Mouse (Mus musculus) kidney, postnatal 0 days (tissue): ENCODE measurements around the gene Lhx2. TPM values are rescaled to one million over a fixed set of nuclear protein-coding genes. Genes with fewer than 3 reads are reported as not detected.

Experiments used
- ATAC-seq: fragments of 200-750 bp; cut with Nextera tagmentation; replicated peaks from 2 replicates; pipeline ENCODE4 v1.8.0; 2017; ENCODE audit warnings: low read depth, moderate number of reproducible peaks, moderate TSS enrichment, moderate library complexity; ENCODE audit not compliant: low FRiP score
- DNase-seq: peaks from one replicate; pipeline ENCODE4 v3.0.0-alpha.2; 2016; ENCODE audit warnings: low spot score
- H3K27ac ChIP-seq: fragments of 300-500 bp; sonication (generic); 2 replicates; pipeline ENCODE4 v1.5.1; 2014; ENCODE audit warnings: mild to moderate bottlenecking
- H3K27me3 ChIP-seq: fragments of 300-500 bp; sonication (generic); 2 replicates; pipeline ENCODE4 v1.6.1; 2014; ENCODE audit warnings: low read length, mixed read lengths; ENCODE audit not compliant: insufficient read depth
- H3K36me3 ChIP-seq: fragments of 300-500 bp; sonication (generic); 2 replicates; pipeline ENCODE4 v1.6.1; 2014; ENCODE audit warnings: low read length, mixed read lengths; ENCODE audit not compliant: insufficient read depth
- H3K4me1 ChIP-seq: fragments of 300-500 bp; sonication (generic); replicated peaks from 2 replicates; pipeline ENCODE4 v1.6.1; 2014; ENCODE audit warnings: antibody characterized with exemption, low read length, mixed read lengths; ENCODE audit not compliant: insufficient read depth
- H3K4me2 ChIP-seq: fragments of 300-500 bp; sonication (generic); 2 replicates; pipeline ENCODE4 v1.6.1; 2014; ENCODE audit warnings: mild to moderate bottlenecking, low read length, moderate library complexity, mixed read lengths
- H3K4me3 ChIP-seq: fragments of 300-500 bp; sonication (generic); replicated peaks from 2 replicates; pipeline ENCODE4 v1.5.1; 2014; ENCODE audit warnings: low read depth, low read length
- H3K9ac ChIP-seq: fragments of 300-500 bp; sonication (generic); 2 replicates; pipeline ENCODE4 v1.6.1; 2014; ENCODE audit warnings: low read depth, low read length
- H3K9me3 ChIP-seq: fragments of 300-500 bp; sonication (generic); replicated peaks from 2 replicates; pipeline ENCODE4 v1.6.1; 2016; ENCODE audit warnings: low read length, inconsistent platforms, mixed read lengths
- CTCF ChIP-seq: IDR thresholded peaks from 2 replicates; pipeline ENCODE4 v1.5.1; 2016; ENCODE audit warnings: antibody characterized with exemption, low read depth, mild to moderate bottlenecking, moderate library complexity
- WGBS: fragments of 180-500 bp; shearing (Covaris S2); extraction: QIAGEN DNeasy Blood & Tissue Kit; methylation state at CpG from one replicate; pipeline ENCODE4 v1.1.7; 2014; 5-methylcytosine and 5-hydroxymethylcytosine counted together
- polyA plus RNA-seq: library from polyadenylated mRNA; unstranded; fragments of >200 nt; fragmentation: Nextera tagmentation; extraction: Ambion mirVana; gene quantifications from 2 replicates; pipeline ENCODE4 v1.2.1, GENCODE M21; 2015

Gene Lhx2
- polyA plus RNA-seq, 1 experiment from 2014 or later: 0.07 TPM

DNA sequence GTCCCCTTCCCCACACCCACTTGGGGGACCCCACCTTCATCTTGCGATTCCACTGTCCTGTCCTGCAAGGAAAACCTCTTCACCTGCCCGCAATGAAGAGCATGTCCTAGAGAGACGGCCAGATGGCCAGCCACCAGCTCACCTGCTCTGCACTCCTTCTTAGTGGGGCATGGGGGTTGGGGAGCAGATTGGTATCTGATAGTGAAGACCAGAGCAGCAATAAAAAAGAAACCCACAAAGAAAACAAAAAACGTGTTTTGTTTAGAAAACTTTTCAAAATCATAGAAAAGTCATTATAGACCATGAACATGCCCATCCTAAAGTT lies 40.4 kb downstream of the Lhx2 start:
- H3K27me3 ChIP-seq: peaks cover 23% of the 10 kb centered on the region
- DNase-seq: no peak
- H3K27ac ChIP-seq: no peak overlapping the region
- H3K9me3 ChIP-seq: no peaks in the 10 kb centered on the region
- TF ChIP-seq CTCF: no peak
- no peak overlapping the region for H3K9ac ChIP-seq
- H3K36me3 ChIP-seq: no peaks in the 10 kb centered on the region
- ATAC-seq: no peak
- peak overlapping the region; percentile 43 for H3K4me2 ChIP-seq
- no peaks in the 10 kb centered on the region for H3K4me1 ChIP-seq
- H3K4me3 ChIP-seq: 0 out of 2 replicates have a peak overlapping the region, but pooled peaks have one; percentile 20
- 4% methylated on average over 4 of the region's 4 CpGs for WGBS

DNA sequence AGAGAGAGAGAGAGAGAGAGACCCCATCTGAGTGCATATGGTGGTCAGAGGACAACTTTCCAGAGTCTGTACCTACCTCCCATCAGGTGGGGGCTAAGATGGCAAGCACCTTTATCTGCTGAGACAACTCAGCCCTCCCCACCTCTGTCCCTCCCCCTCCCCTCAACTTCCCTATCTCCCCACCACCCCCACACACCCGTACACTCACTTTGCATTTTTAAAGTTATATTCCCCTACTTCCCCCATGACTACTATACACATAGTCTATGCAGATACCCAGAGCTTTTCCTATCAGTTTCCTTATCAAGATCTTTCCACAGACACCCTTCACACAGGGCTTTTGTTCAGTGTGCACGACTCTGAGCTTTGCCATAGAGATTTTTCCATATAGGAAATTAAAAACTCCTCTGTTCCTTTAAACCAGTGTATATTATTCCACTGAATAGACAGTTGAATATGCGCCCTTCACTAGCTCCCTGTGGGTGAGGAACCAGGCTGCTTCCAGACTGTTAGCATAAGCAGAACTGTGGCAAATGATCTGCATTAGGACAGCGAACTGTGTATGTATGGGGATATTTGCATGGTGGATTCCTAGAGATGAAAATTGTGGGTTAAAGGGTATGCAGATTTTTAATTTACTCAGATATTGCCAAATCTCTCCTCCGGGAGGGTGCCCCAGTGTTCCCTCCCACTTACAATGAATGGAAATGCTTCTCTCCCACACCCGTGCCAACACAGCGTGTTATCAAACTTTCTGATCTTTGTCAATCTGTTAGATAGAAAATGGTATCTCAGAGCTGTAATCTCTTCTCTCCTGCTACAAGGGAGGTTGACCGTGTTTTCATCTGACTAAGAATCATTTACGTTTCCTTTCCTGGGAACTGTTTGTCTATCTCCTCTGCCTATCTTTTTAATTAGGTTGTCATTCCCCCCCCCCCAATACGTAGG lies 41.3 kb downstream of the Lhx2 start:
- TF ChIP-seq CTCF: no peak
- Histone ChIP-seq H3K4me2 (no peak overlapping the region), H3K27me3 (peaks cover 23% of the 10 kb centered on the region), H3K4me3 (no peak overlapping the region), H3K27ac (no peak overlapping the region), H3K9me3 (no peaks in the 10 kb centered on the region), H3K36me3 (no peaks in the 10 kb centered on the region), H3K4me1 (no peaks in the 10 kb centered on the region), H3K9ac (no peak overlapping the region)
- ATAC-seq (no peak), DNase-seq (no peak)
- 42% methylated on average over 10 of the region's 10 CpGs for WGBS

- WGBS: 79% methylated on average over 10 of the region's 10 CpGs
- no peak overlapping the region for H3K4me2 ChIP-seq
- no peaks in the 10 kb centered on the region for H3K27me3 ChIP-seq
- H3K9ac ChIP-seq: no peak overlapping the region
- DNase-seq (no peak), ATAC-seq (no peak)
- H3K4me3 ChIP-seq: no peak overlapping the region
- H3K4me1 ChIP-seq: no peaks in the 10 kb centered on the region
- no peaks in the 10 kb centered on the region for H3K36me3 ChIP-seq
- H3K27ac ChIP-seq: no peak overlapping the region
- TF ChIP-seq CTCF: no peak
- no peaks in the 10 kb centered on the region for H3K9me3 ChIP-seq
These were observed 48.6 kb downstream of the Lhx2 start for GRCm38 (mm10) chr2:38387568-38388262.

- ATAC-seq: no peak
- Histone ChIP-seq H3K9me3 (no peaks in the 10 kb centered on the region), H3K36me3 (no peaks in the 10 kb centered on the region), H3K4me2 (no peak overlapping the region), H3K4me3 (no peak overlapping the region), H3K9ac (no peak overlapping the region), H3K27ac (no peak overlapping the region), H3K4me1 (no peaks in the 10 kb centered on the region), H3K27me3 (no peaks in the 10 kb centered on the region)
- DNase-seq: no peak
- TF ChIP-seq CTCF: no peak
- 70% methylated on average over 17 of the region's 17 CpGs for WGBS
These were observed 56.1 kb downstream of the Lhx2 start for GRCm38 (mm10) chr2:38394977-38395868.

GRCm38 (mm10) chr2:38395869-38396236 lies 56.8 kb downstream of the Lhx2 start:
- ATAC-seq: no peak

DNA sequence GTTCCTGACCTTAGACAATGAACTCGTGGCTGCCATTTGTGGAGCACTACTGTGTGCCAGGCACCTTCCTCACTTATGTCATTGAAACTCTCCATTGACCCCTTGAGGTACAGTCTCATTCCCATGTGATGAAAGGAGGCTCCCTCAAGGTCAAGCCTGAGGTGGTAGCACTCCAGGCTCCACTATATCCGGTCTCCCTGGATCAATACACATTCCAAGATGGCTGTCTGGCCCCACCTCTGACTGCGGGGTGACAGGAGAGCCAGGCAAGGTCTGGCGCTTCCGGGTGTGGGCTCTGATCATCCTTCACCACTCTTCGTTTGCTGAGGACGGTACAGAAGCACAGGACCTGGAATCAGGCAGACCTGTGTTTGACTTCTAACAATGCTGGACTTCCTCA lies 58.2 kb downstream of the Lhx2 start:
- no peak overlapping the region for H3K4me2 ChIP-seq
- no peaks in the 10 kb centered on the region for H3K27me3 ChIP-seq
- H3K4me3 ChIP-seq: no peak overlapping the region
- no peaks in the 10 kb centered on the region for H3K4me1 ChIP-seq
- no peak overlapping the region for H3K27ac ChIP-seq
- no peaks in the 10 kb centered on the region for H3K9me3 ChIP-seq
- 61% methylated on average over 7 of the region's 7 CpGs for WGBS
- no peak for TF ChIP-seq CTCF
- ATAC-seq: no peak
- DNase-seq: no peak
- no peak overlapping the region for H3K9ac ChIP-seq
- H3K36me3 ChIP-seq: no peaks in the 10 kb centered on the region

More at GRCm38 (mm10) chr2:38395869-38396236, 56.8 kb downstream of the Lhx2 start:
- no peaks in the 10 kb centered on the region for H3K9me3 ChIP-seq
- no peaks in the 10 kb centered on the region for H3K36me3 ChIP-seq
- H3K4me3 ChIP-seq: no peak overlapping the region
- no peaks in the 10 kb centered on the region for H3K27me3 ChIP-seq
- H3K9ac ChIP-seq: no peak overlapping the region
- H3K27ac ChIP-seq: no peak overlapping the region
- no peak for TF ChIP-seq CTCF
- DNase-seq: no peak
- H3K4me2 ChIP-seq: no peak overlapping the region
- H3K4me1 ChIP-seq: no peaks in the 10 kb centered on the region
